24 mouse cellular contexts compared by ENCODE assay signal in genomic region chr4:101640631-101641030, GRCm38 (mm10).
"Had no signal": no experiment of that assay in that cellular context is flagged by ENCODE, and none has a peak within 500 bp of the region (broad histone marks: within the 10 kb centered on the region; RNA-seq: fewer than 3 reads in every experiment).

No protein-coding gene starts in this region.

- H3K27ac ChIP-seq: kidney, embryonic 15.5 days; left cerebral cortex, adult 2 months; limb, embryonic 12.5 days; limb, embryonic 15.5 days; liver, embryonic 14.5 days; macrophage; midbrain, embryonic 12.5 days; midbrain, embryonic 15.5 days; neural tube, embryonic 12.5 days; neural tube, embryonic 15.5 days; stomach, postnatal 0 days had no signal

- H3K4me2 ChIP-seq: kidney, embryonic 15.5 days; limb, embryonic 12.5 days; limb, embryonic 15.5 days; liver, embryonic 11.5 days; lung, embryonic 14.5 days; midbrain, embryonic 12.5 days; midbrain, embryonic 15.5 days; neural tube, embryonic 12.5 days; neural tube, embryonic 15.5 days had no signal

- ATAC-seq: liver, postnatal 0 days; lung, postnatal 0 days; midbrain, embryonic 15.5 days had no signal

- H3K9me3 ChIP-seq: kidney, embryonic 15.5 days; limb, embryonic 12.5 days; limb, embryonic 15.5 days; midbrain, embryonic 12.5 days; midbrain, embryonic 15.5 days; neural tube, embryonic 12.5 days; neural tube, embryonic 15.5 days had no signal

- H3K36me3 ChIP-seq: kidney, embryonic 15.5 days; limb, embryonic 12.5 days; limb, embryonic 15.5 days; midbrain, embryonic 12.5 days had no signal

- H3K9ac ChIP-seq: kidney, embryonic 15.5 days; limb, embryonic 12.5 days; limb, embryonic 15.5 days; liver, embryonic 14.5 days; liver, postnatal 0 days; lung, embryonic 14.5 days; midbrain, embryonic 12.5 days; midbrain, embryonic 15.5 days; neural tube, embryonic 12.5 days; neural tube, embryonic 15.5 days had no signal

- H3K27me3 ChIP-seq: kidney, embryonic 15.5 days; limb, embryonic 12.5 days; limb, embryonic 15.5 days; midbrain, embryonic 12.5 days; midbrain, embryonic 15.5 days; neural tube, embryonic 12.5 days; neural tube, embryonic 15.5 days had no signal

- DNase-seq: kidney, postnatal 10 days; kidney, postnatal 36 days; layer of hippocampus, postnatal 36 days; liver, postnatal 0 days; lung, embryonic 14.5 days; right cerebral cortex, adult 18-20 months; right cerebral cortex, postnatal 14 days; right cerebral cortex, postnatal 4 days; thymus, adult 2 months; thymus, postnatal 14 days; thymus, postnatal 4 days had no signal

- H3K4me3 ChIP-seq: kidney, embryonic 15.5 days; left cerebral cortex, adult 2 months; limb, embryonic 12.5 days; limb, embryonic 15.5 days; midbrain, embryonic 12.5 days; midbrain, embryonic 15.5 days; neural tube, embryonic 12.5 days; neural tube, embryonic 15.5 days had no signal

- H3K4me1 ChIP-seq: kidney, embryonic 15.5 days; limb, embryonic 12.5 days; limb, embryonic 15.5 days; midbrain, embryonic 12.5 days; midbrain, embryonic 15.5 days; neural tube, embryonic 12.5 days; neural tube, embryonic 15.5 days had no signal
